Mouse (Mus musculus) layer of hippocampus, adult 8-10 months (tissue): Measurements from ENCODE around the gene Ghr. TPM values are rescaled to one million over a fixed set of nuclear protein-coding genes. Genes with fewer than 3 reads are reported as not detected.

Experiments
- DNase-seq, 2 experiments: peaks; one replicate each; pipeline ENCODE4 v3.0.0; 2022; ENCODE audit warnings: low spot score in 2 of 2
- total RNA-seq, 4 experiments: library from RNA; stranded (reverse); gene quantifications; 2 replicates each; pipeline ENCODE4 v1.2.4; 2022

Ghr gene
- total RNA-seq = 10 to 100 TPM; 10.4 to 16.4 (median 13.4) TPM

- peak; percentile 81 to 91 for DNase-seq
These were observed at the start of gene Ghr for GRCm38 (mm10) chr15:3582807-3583636. TSS of gene Ghr (minus strand) at chr15:3583492.

DNA sequence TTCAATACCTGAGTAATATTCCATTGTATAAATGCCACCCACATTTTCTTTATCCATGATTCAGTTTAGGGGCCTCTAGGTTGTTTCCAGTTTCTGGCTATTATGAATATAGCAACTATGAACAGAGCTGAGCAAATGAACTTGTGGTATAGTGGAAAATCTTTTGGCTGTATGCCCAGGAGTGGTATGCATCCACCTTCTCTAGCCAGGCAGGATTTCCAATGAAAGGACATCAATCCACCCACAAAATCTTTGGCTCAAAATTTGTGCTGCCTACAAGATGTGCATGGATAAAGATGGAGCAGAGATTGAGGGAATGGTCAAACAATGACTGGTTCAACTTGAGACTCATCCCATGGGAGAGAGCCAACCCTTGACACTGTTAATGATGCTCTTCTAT is 39.5 kb upstream of the Ghr start:
- no peak for DNase-seq

DNA sequence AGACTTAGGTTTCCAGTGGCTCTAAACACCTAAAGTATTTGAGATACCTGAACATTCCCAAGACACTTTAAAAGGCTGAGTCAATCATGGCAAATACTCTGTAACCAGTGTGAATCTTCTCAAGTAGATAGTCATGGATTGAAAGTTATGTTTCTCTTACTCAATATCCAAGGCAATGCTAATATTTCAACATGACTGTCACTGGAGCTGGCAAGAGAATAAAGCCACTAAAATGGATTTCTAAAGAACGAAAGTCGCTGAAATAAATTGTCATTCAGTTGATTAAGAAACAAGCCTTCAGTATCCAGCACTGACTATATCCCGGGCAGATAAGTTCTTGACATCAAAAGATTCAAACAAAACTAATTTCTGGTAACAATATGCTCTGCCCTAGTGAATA is 37.1 kb upstream of the Ghr start:
- DNase-seq = no peak

DNA sequence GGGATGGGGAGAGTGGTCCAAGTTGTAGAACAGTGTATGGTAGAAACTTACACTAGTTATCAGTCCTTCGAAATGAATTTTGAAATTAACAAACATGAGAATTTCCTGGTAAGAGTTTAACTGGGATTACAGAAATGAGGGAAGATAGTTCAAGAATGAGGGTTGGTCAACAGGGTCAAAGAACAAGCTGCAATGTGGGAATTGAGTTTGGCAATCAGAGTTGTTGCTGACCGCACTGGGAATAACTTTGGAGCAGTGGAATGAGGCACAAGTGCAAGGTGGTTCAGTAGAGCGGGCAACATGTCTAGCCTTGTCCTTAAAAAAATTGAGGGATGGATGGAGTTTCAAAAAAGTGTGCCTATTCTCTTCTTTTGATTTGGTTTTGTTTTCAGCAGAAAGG is 35.0 kb upstream of the Ghr start:
- no peak for DNase-seq

- DNase-seq = no peak
These were observed 28.7 kb upstream of the Ghr start for GRCm38 (mm10) chr15:3611961-3612360.

GRCm38 (mm10) chr15:3607951-3608350 is 24.7 kb upstream of the Ghr start:
- no peak for DNase-seq

- DNase-seq = no peak
These were observed 18.8 kb upstream of the Ghr start for GRCm38 (mm10) chr15:3602098-3602486.

GRCm38 (mm10) chr15:3601422-3602097 is 18.3 kb upstream of the Ghr start:
- no peak for DNase-seq

DNA sequence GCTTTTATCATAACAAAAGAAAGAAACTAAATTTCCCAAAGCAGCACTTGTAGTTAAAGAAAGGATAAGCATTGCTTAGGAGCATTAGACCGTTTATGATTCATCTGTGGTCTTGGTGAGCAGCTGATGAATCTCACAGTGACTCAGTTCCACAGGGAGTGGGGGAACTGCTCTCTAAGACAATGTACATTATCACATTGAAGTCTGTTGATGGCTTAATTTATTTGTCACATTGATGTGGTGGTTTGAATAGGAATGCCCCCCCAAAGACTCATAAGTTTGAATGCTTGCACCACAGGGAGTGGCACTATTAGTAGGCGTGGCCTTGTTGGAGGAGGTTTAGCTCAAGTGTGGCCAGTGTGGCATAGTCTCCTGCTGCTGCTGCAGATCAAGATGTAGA is 4.6 kb upstream of the Ghr start:
- DNase-seq = no peak

DNA sequence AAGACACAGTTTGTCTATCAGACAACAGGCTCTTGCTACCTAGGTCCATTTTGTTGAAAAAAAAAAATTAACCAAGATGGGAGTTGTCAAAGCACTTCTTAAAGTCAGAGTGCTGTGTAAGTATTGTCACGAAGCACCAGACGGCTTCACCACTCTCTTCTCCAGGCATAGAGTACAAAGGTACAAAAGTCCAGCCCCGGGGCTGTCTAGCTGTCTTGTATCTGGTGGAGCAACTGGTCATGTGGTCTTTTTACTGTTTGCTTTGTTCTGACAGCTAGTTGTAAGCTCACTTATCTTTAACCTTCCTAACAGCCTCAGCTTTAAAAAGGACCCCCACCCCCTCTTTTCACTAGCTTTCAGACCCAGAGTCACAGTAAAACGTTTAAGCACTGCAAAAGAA is 1.1 kb upstream of the Ghr start:
- DNase-seq = no peak

GRCm38 (mm10) chr15:3581861-3582806 is 1.2 kb downstream of the Ghr start:
- DNase-seq = peak; percentile 14 to 20

DNA sequence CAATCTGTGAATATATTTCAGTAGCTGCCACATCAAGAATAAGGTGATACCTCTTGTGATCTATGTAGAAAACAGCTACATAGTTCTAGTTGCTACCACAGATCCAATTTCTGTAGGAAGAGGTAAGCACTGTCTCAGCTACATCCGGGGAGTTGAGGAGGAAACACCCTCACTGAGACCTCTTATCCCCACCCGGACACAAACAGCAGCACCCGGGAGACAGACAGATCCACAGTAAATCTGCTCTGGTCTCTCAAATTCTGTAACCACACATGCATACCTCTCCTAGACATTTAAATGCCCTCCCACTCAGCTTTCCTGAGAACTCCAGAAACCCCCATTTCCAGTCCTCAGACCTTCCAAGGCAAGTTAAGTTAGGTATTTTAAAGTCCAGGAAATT is 2.0 kb downstream of the Ghr start:
- no peak for DNase-seq

GRCm38 (mm10) chr15:3580216-3580615 is 3.1 kb downstream of the Ghr start:
- no peak for DNase-seq

DNA sequence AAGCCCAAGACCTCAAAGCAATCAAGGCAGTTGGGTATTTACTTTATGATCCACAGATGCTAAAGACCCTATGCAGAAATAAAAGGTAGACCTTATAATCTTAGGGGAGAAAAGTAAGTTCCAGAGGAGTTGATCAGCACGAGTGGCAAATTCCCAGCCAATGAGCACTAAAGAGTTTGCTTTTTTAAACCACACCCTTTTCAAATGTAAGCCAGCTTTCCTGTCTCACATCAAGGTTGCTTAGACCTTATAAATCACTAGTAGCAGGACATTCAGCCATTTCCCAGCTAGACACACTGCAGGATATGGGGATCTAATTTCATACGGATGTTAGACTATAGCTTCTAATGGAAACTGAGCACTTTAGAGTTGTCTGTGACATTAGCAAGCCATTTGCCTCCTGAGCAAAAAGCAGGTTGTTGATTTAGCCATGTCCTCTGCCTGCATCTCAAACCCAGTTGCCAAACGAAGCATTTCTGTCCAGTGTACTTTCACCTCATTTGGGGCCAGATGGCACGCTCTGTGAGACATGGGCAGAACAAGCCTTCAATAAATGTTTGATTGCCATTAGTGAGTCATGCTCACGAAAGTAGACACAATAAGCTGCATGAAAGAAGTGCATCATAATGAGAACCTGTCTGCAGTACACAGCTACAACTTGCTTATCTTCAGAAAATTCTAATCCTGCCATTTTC is 4.9 kb downstream of the Ghr start:
- DNase-seq = no peak

GRCm38 (mm10) chr15:3569178-3569903 is 14.0 kb downstream of the Ghr start:
- no peak for DNase-seq

DNA sequence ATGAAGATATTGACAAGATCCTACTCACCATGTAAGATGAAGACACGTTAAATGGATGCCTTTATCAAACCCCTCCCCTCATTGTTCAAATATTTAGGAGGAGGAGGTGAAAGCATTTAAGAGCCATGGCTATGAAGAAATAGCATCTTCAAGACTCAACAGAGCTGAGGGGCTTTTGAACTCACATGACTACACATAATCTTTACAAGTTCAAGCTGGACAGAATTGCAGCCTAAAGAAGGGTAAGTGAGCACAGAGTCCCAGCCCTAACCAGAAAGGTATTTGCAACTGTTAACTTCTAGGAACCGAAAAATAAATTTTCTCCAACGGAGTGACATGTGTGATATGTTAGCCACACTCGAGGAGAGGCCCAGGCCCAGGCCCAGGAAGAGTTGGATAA is 18.7 kb downstream of the Ghr start:
- DNase-seq = no peak

- DNase-seq = no peak
These were observed 19.3 kb downstream of the Ghr start for GRCm38 (mm10) chr15:3563929-3564516.

- DNase-seq = no peak
These were observed 19.8 kb downstream of the Ghr start for GRCm38 (mm10) chr15:3563473-3563872.

DNA sequence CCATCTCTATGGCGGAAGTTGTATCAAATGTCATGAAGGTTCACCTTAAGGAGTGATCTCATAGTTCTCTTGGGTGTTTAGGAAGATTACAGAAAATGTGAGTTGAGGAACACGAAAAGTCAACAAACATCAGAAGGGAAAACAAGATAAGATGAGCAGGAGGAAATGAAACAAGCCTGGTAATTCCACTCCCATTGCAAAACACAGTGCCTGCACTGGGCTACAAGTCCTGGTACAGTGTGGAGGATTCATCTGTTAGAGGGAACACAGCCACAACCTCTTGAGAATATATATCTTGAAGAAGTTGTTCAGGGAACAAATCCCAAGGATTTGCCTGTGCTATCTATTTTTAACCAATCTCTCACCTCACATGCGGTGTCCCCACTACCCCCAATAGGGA is 24.8 kb downstream of the Ghr start:
- DNase-seq = no peak

GRCm38 (mm10) chr15:3544289-3544688 is 39.0 kb downstream of the Ghr start:
- DNase-seq = no peak
